Mouse (Mus musculus): ENCODE data around the gene Plpp6.

- TF ChIP-seq POLR2A (IDR thresholded peaks at IDR 0.05; ENCODE audit: extremely low read depth, insufficient read depth, low read length) (0 out of 2 replicates have a peak, but pooled peaks have one; percentile 28), CTCF (IDR thresholded peaks at IDR 0.05; ENCODE audit: extremely low read depth, insufficient read depth, low read length) (no peak)
These were observed 27.0 kb downstream of the Plpp6 start for GRCm38 (mm10) chr19:28990590-28991221.

Data from cortical plate, adult 2 months (tissue).